Mouse (Mus musculus): ENCODE results near the gene Zfp771. TPM values are rescaled to one million over a fixed set of nuclear protein-coding genes. Genes with fewer than 3 reads are reported as not detected.

Gene Zfp771
- polyA plus RNA-seq, 1 experiment from 2014 or later, result 48.7 TPM

DNA sequence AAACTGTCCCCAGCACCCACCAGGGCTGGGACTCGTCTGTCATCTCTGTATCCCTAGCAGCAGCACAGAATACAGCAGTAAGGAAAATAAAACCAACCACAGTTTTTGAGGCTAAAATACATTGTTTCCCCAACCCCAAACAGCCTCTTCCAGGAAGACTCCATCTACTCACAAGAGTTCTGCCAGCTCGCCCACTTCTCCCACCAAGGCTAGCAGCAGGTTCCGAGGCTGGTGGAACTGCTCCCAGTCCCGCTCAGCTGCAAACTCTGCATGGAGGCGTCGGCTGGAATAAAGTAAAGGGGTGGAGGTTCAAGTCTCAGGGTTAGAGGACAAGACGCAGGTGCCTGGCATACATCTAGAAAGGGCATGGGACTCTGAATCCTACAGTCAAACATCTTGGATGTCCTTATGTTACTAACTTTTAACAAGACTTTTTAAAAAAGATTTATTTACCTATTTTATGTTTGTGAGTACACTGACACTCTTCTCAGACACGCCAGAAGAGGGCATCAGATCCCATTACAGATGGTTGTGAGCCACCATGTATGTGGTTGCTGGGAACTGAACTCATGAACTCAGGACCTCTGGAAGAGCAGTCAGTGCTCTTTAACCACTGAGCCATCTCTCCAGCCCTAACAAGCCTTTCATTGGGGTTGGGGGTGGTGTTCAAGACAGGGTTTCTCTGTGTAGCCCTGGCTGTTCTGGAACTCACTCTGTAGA is 15.3 kb downstream of the Zfp771 start:
- Histone ChIP-seq H3K9me3 (ENCODE audit: control insufficient read depth, low read length) (no peaks in the 10 kb centered on the region), H3K4me1 (replicated peaks; ENCODE audit: control insufficient read depth, insufficient read depth, low read length) (peaks cover 20% of the 10 kb centered on the region), H3K4me3 (ENCODE audit: low read length) (peak overlapping the region; percentile 83), H3K27ac (ENCODE audit: low read length) (no peak overlapping the region), H3K9ac (ENCODE audit: low read length) (no peak overlapping the region; the same call in 1 of the 2 replicates), H3K4me2 (ENCODE audit: low read depth, low read length) (peak overlapping the region; percentile 88), H3K36me3 (ENCODE audit: control insufficient read depth, insufficient read depth, low read length) (no peaks in the 10 kb centered on the region), H3K27me3 (ENCODE audit: control insufficient read depth, insufficient read depth, low read depth, low read length) (no peaks in the 10 kb centered on the region)
- WGBS, result 72% methylated on average over 8 of the region's 8 CpGs
- no peak for ATAC-seq (ENCODE audit: low read depth)

DNA sequence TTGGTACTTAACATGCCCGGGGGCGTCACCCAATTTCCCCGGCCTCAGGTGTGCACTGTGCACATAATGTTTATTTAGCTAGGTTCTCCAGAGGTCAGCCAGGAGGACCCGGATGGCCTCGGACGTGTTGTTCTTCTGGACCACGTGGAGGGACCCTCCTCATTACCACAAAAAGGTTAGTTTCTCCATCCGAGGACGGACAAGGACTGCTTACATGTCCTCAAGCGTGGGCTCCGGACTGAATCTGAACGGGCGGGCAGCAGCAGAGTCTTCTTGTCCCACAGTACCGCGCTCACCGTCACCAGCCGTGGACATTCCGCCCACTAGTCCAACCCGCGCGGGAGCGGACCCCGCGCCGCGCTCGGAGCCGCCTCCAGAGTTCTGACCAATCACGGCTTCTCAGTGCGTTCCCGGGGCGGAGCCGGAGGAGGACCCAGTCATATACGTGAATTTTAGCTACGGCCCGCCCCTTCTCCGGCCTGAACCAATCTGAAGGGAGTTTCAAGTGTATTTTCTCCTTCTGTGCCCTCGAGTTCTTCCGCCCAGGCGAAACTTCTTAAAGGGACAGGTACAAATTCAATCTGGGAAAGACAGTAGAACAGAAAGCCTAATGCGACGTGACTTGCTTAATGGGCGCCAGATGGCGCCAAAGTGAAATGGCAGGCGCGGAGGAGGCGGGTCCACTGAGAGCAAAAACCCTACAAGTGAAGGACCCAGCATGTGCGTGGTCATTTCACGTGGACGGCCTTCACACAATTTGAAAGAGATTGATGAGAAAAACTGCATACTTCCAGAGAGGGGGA is 16.4 kb downstream of the Zfp771 start, which contains the start of gene Dctpp1:
Gene Dctpp1 (minus strand): TSS at position 401 of the 803 bp plus-strand sequence.
- Histone ChIP-seq H3K4me2 (ENCODE audit: low read depth, low read length) (peak within 1 kb of the TSS; percentile 88), H3K9ac (ENCODE audit: low read length) (peak within 1 kb of the TSS; percentile 73), H3K4me1 (replicated peaks; ENCODE audit: control insufficient read depth, insufficient read depth, low read length) (peaks cover 12% of the 10 kb centered on the region), H3K9me3 (ENCODE audit: control insufficient read depth, low read length) (no peaks in the 10 kb centered on the region), H3K4me3 (ENCODE audit: low read length) (peak within 1 kb of the TSS; percentile 83), H3K27ac (ENCODE audit: low read length) (peak within 1 kb of the TSS; percentile 50; the same call in 1 of the 2 replicates), H3K27me3 (ENCODE audit: control insufficient read depth, insufficient read depth, low read depth, low read length) (no peaks in the 10 kb centered on the region), H3K36me3 (ENCODE audit: control insufficient read depth, insufficient read depth, low read length) (no peaks in the 10 kb centered on the region)
- ATAC-seq (ENCODE audit: low read depth), result peak; percentile 99
- WGBS, result under 1% methylated on average over 50 of the region's 50 CpGs

DNA sequence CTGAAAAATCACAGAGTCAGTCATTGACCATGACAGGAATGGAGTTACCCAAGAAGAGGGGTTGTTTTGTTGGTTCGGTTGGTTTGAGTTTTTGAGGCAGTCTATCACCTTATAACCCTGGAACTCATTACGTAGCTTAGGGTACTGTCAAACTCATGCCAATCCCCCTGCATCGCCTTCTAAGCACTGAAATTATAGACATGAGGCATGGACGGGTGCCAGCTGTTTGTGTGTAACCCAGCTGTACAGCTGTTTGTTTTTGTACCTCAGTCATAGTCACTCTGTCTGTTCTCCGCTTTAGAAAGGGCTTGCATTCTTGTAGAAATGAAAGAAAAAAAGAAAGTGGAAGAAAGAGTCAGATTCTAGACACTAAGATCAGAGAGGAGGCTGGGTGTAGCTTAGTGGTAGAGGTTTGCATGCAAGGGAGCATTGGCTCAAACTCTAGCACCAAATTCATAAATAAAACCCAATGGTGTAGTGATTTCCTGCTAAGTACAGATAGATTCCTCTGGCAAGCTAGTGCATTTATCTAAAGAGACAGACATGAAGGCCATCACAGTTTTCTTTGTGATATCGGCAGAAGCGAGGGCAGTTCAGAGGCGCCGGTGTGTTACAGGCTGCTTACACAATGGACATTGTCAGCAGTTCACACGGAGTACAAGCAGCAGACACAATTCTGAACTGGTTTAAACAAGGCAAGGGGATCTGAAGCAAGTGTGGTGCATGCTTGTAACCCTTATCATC is 18.3 kb downstream of the Zfp771 start:
- ATAC-seq (ENCODE audit: low read depth), result no peak
- H3K36me3 ChIP-seq (ENCODE audit: control insufficient read depth, insufficient read depth, low read length), result no peaks in the 10 kb centered on the region
- no peak overlapping the region for H3K4me2 ChIP-seq (ENCODE audit: low read depth, low read length)
- H3K4me3 ChIP-seq (ENCODE audit: low read length), result no peak overlapping the region
- no peak overlapping the region for H3K9ac ChIP-seq (ENCODE audit: low read length)
- no peaks in the 10 kb centered on the region for H3K27me3 ChIP-seq (ENCODE audit: control insufficient read depth, insufficient read depth, low read depth, low read length)
- no peak overlapping the region for H3K27ac ChIP-seq (ENCODE audit: low read length)
- no peaks in the 10 kb centered on the region for H3K9me3 ChIP-seq (ENCODE audit: control insufficient read depth, low read length)
- WGBS, result 68% methylated on average over 10 of the region's 10 CpGs
- H3K4me1 ChIP-seq (replicated peaks; ENCODE audit: control insufficient read depth, insufficient read depth, low read length), result peaks cover 12% of the 10 kb centered on the region

DNA sequence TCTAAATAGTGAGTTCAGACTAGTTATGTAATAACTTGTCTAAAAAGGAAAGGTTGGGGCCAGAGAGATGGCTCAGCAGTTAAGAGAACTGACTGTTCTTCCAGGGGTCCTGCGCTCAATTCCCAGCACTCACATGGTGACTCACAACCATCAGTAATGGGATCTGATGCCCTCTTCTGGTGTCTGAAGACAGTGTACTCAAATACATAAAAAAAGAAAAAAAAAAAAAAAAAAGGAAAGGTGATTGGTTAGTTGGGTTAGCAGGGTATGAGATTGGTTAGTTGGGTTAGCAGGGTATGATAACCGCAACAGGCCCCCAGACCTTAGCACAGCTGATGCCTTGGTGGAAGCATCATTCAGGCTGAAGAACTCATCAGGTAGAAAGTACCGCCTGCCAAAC is 19.5 kb downstream of the Zfp771 start:
- 85% methylated on average over 3 of the region's 3 CpGs for WGBS
- H3K4me1 ChIP-seq (replicated peaks; ENCODE audit: control insufficient read depth, insufficient read depth, low read length), result peaks cover 12% of the 10 kb centered on the region
- H3K27me3 ChIP-seq (ENCODE audit: control insufficient read depth, insufficient read depth, low read depth, low read length), result no peaks in the 10 kb centered on the region

DNA sequence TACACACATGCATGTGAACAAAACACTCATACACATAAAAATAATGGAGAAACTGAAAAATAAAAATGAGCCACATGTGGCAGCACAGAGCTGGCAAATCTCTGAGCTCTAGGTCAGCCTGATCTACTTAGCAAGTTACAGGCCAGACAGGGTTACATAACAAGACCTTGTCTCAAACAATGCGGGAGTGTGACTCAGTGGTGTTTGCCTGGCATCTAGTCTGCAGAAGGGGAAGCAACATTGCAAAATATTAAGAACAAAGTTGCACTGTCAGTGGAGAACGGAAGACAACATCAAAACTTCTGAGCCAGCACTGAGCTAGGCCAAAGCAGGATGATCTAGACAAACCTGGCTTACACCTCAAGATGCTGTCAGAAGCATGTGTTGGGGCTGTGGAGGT is 26.2 kb downstream of the Zfp771 start:
- Histone ChIP-seq H3K4me3 (ENCODE audit: low read length) (no peak overlapping the region), H3K4me2 (ENCODE audit: low read depth, low read length) (no peak overlapping the region), H3K4me1 (replicated peaks; ENCODE audit: control insufficient read depth, insufficient read depth, low read length) (peaks cover 17% of the 10 kb centered on the region), H3K9me3 (ENCODE audit: control insufficient read depth, low read length) (no peaks in the 10 kb centered on the region), H3K9ac (ENCODE audit: low read length) (no peak overlapping the region), H3K27ac (ENCODE audit: low read length) (no peak overlapping the region), H3K36me3 (ENCODE audit: control insufficient read depth, insufficient read depth, low read length) (peaks cover 15% of the 10 kb centered on the region; the same call in 1 of the 2 replicates), H3K27me3 (ENCODE audit: control insufficient read depth, insufficient read depth, low read depth, low read length) (no peaks in the 10 kb centered on the region)
- 85% methylated on average over 2 of the region's 2 CpGs for WGBS
- no peak for ATAC-seq (ENCODE audit: low read depth)

More for the DNA sequence above, 19.5 kb downstream of the Zfp771 start:
- no peaks in the 10 kb centered on the region for H3K9me3 ChIP-seq (ENCODE audit: control insufficient read depth, low read length)
- H3K36me3 ChIP-seq (ENCODE audit: control insufficient read depth, insufficient read depth, low read length), result no peaks in the 10 kb centered on the region
- no peak overlapping the region for H3K4me2 ChIP-seq (ENCODE audit: low read depth, low read length)
- H3K4me3 ChIP-seq (ENCODE audit: low read length), result no peak overlapping the region
- H3K27ac ChIP-seq (ENCODE audit: low read length), result no peak overlapping the region
- no peak overlapping the region for H3K9ac ChIP-seq (ENCODE audit: low read length)
- no peak for ATAC-seq (ENCODE audit: low read depth)

DNA sequence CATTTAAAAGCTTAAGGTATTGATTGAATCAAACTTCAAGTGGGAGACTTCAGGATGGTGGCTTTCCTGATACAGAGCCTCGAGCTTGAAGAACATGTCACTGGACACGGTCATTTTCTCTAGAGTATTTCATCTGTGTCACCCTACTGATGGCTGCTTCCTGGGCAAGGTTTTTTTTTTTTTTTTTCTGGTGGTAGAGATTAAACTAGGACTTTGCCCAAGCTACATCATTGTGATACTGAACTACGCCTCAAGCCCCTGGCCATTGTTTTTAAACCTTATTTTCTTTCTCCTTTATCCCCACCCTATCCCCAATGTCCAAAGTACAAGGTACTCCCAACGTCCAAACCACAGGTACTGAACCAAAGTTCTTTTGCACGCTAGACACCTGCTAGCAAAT is 26.6 kb downstream of the Zfp771 start:
- H3K9ac ChIP-seq (ENCODE audit: low read length), result no peak overlapping the region
- H3K4me1 ChIP-seq (replicated peaks; ENCODE audit: control insufficient read depth, insufficient read depth, low read length), result peaks cover 17% of the 10 kb centered on the region
- H3K9me3 ChIP-seq (ENCODE audit: control insufficient read depth, low read length), result no peaks in the 10 kb centered on the region
- no peak overlapping the region for H3K4me3 ChIP-seq (ENCODE audit: low read length)
- 91% methylated on average over 5 of the region's 5 CpGs for WGBS
- no peak for ATAC-seq (ENCODE audit: low read depth)
- no peak overlapping the region for H3K4me2 ChIP-seq (ENCODE audit: low read depth, low read length)
- H3K27ac ChIP-seq (ENCODE audit: low read length), result no peak overlapping the region
- peaks cover 15% of the 10 kb centered on the region; the same call in 1 of the 2 replicates for H3K36me3 ChIP-seq (ENCODE audit: control insufficient read depth, insufficient read depth, low read length)
- no peaks in the 10 kb centered on the region for H3K27me3 ChIP-seq (ENCODE audit: control insufficient read depth, insufficient read depth, low read depth, low read length)

DNA sequence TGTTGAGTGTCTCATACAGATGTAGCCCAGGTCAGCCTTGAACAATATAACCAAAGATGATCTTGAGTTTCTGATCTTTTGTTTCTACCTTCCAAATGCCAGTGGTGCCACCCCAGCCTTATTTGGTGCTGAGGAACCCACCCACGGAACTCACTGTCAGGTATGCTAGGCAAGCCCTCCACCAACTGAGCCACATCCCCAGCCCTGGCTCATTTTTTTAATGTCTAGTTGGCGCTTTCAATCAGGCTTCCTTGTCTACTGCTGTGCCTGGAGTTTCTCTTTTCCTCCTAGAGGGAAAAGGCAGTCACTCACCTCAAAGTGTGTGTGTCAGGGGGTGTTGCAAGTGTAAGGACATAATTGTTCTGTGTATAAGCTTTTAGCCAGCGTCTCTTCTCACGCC is 27.0 kb downstream of the Zfp771 start:
- WGBS, result 96% methylated on average over 4 of the region's 4 CpGs
- no peak overlapping the region for H3K4me2 ChIP-seq (ENCODE audit: low read depth, low read length)
- ATAC-seq (ENCODE audit: low read depth), result no peak
- peaks cover 17% of the 10 kb centered on the region for H3K4me1 ChIP-seq (replicated peaks; ENCODE audit: control insufficient read depth, insufficient read depth, low read length)
- H3K9ac ChIP-seq (ENCODE audit: low read length), result no peak overlapping the region
- no peaks in the 10 kb centered on the region for H3K9me3 ChIP-seq (ENCODE audit: control insufficient read depth, low read length)
- peaks cover 15% of the 10 kb centered on the region; the same call in 1 of the 2 replicates for H3K36me3 ChIP-seq (ENCODE audit: control insufficient read depth, insufficient read depth, low read length)
- H3K4me3 ChIP-seq (ENCODE audit: low read length), result no peak overlapping the region
- H3K27ac ChIP-seq (ENCODE audit: low read length), result no peak overlapping the region
- no peaks in the 10 kb centered on the region for H3K27me3 ChIP-seq (ENCODE audit: control insufficient read depth, insufficient read depth, low read depth, low read length)

DNA sequence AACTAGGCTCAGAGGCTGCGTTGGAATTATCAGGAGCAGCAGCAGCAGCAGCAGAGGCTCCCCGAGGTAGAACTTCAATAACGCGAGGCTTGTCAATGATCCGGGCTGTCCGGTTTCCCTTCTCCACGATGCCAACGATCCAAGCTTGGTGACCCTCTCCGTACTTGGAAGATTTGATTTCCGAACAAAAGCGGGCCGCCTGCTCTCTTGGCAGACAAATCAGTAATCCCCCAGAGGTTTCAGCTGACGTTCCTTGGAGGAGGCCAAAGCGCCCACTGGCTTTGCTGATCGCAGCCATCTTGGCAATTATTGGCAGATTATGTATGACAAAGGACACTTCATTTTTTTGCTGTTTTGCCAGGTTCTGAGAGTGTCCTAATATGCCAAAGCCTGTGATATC is 28.5 kb downstream of the Zfp771 start:
- WGBS, result 97% methylated on average over 15 of the region's 15 CpGs
- Histone ChIP-seq H3K9ac (ENCODE audit: low read length) (peak overlapping the region; percentile 96; the same call in 1 of the 2 replicates), H3K27ac (ENCODE audit: low read length) (no peak overlapping the region), H3K4me1 (replicated peaks; ENCODE audit: control insufficient read depth, insufficient read depth, low read length) (peaks cover 17% of the 10 kb centered on the region), H3K27me3 (ENCODE audit: control insufficient read depth, insufficient read depth, low read depth, low read length) (no peaks in the 10 kb centered on the region), H3K4me3 (ENCODE audit: low read length) (peak overlapping the region; percentile 97), H3K36me3 (ENCODE audit: control insufficient read depth, insufficient read depth, low read length) (peaks cover 15% of the 10 kb centered on the region; the same call in 1 of the 2 replicates), H3K9me3 (ENCODE audit: control insufficient read depth, low read length) (no peaks in the 10 kb centered on the region), H3K4me2 (ENCODE audit: low read depth, low read length) (peak overlapping the region; percentile 91)
- ATAC-seq (ENCODE audit: low read depth), result no peak

Data from lung, embryonic 16.5 days (tissue).